Mouse (Mus musculus) left cerebral cortex, postnatal 4 days (tissue): ENCODE results near the gene Tdrd1. TPM values are rescaled to one million over a fixed set of nuclear protein-coding genes. Genes with fewer than 3 reads are reported as not detected.
A peak's percentile ranks its signal among the peaks of the same experiment; 100 is the strongest.

Source experiments
- DNase-seq: peaks from one replicate; pipeline ENCODE4 v3.0.0-alpha.2; 2022
- intact Hi-C: fragments of 180-260 bp; cut with DNase I; formaldehyde crosslinking; loops from one replicate; pipeline ENCODE4 v1.15.1; 2025
- total RNA-seq, 2 experiments: library from RNA; stranded (reverse); gene quantifications; 2 replicates each; pipeline ENCODE4 v1.2.3; 2021

Gene Tdrd1
- total RNA-seq, 2 experiments from 2014 or later = 1.1 to 1.4 TPM

- intact Hi-C loops = no loop called here
- no peak for DNase-seq
These were observed 81.8 kb downstream of the Tdrd1 start for GRCm38 (mm10) chr19:56907850-56908249.

GRCm38 (mm10) chr19:56908472-56909270 lies 82.7 kb downstream of the Tdrd1 start:
- peak; percentile 40 for DNase-seq
- intact Hi-C loops = no loop called here

GRCm38 (mm10) chr19:56910561-56910960 lies 84.6 kb downstream of the Tdrd1 start:
- intact Hi-C loops = no loop called here
- no peak for DNase-seq

- intact Hi-C loops = no loop called here
- DNase-seq = no peak
These were observed 87.8 kb downstream of the Tdrd1 start for GRCm38 (mm10) chr19:56913761-56914160.

GRCm38 (mm10) chr19:56914658-56915057 lies 88.6 kb downstream of the Tdrd1 start:
- no peak for DNase-seq
- intact Hi-C loops = loop anchor here (5.0 kb wide), 1 partner anchor 123 kb away; no protein-coding TSS in a partner anchor

GRCm38 (mm10) chr19:56915084-56915483 lies 89.1 kb downstream of the Tdrd1 start:
- intact Hi-C loops = loop anchor here (5.0 kb wide), 1 partner anchor 122 kb away; no protein-coding TSS in a partner anchor
- DNase-seq = no peak

Other genes with a start within 250 kb of the Tdrd1 start
- gene Adrb1, start 104.0 kb upstream of the Tdrd1 start, total RNA-seq = 10 to 100 TPM; 10.4 to 12.2 TPM
- 10 to 100 TPM; 41.4 to 42.1 TPM for gene Ccdc186, start 4.0 kb upstream of the Tdrd1 start, total RNA-seq
- under 1 TPM; 0.14 to 0.36 TPM for gene Vwa2, start 48.0 kb downstream of the Tdrd1 start, total RNA-seq
- gene Afap1l2, start 182.0 kb downstream of the Tdrd1 start, total RNA-seq = 10 to 100 TPM; 13.6 TPM